Mouse (Mus musculus): ENCODE data around the gene Uck1.

DNA sequence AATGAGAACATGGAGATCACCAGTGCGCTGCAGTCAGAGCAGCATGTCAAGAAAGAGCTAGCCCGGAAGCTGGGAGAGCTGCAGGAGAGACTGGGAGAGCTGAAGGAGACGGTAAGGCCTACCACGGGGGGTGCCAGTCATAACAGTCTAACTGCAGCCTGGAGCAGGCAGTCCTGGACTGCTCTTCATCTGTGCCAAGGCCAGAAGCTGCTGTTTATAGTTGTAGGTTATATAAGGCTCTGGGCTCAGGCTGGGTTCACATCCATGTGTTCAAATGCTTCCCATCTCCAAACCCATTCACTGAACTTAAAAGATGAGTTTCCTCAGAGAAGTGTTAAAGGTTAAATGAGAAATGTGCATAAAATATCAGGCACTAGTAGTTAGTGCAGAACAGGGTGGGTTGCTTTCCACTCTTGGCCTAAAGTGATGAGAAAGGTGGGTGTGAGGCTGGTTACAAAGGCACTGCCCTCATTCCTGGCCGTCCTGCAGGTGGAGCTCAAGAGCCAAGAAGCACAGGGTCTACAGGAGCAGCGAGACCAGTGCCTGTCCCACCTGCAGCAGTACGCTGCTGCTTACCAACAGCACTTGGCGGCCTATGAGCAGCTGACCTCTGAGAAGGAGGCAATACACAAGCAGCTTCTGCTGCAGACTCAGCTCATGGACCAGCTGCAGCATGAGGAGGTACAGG is 44.3 kb upstream of the Uck1 start:
- TF ChIP-seq GATA1 (IDR thresholded peaks at IDR 0.05; ENCODE audit: borderline replicate concordance, low read length) (no peak), FLI1 (IDR thresholded peaks at IDR 0.05; ENCODE audit: low read length) (no peak)

Data from megakaryocyte, embryonic 14.5 days (primary cell).